Mouse (Mus musculus): ENCODE measurements at regions not wholly inside any gene's neighbourhood (a gene's known extent, or its start where the extent isn't known, plus 50 kb on each side); places are given as distances from the start of the nearest gene placed in this dataset.

- peak overlapping the region; percentile 61; the same call in 1 of the 2 replicates for H3K27ac ChIP-seq (replicated peaks)
- 49% methylated on average over 15 of the region's 15 CpGs for WGBS
- peaks cover 24% of the 10 kb centered on the region for H3K4me1 ChIP-seq
- peaks cover 6% of the 10 kb centered on the region for H3K27me3 ChIP-seq (replicated peaks; ENCODE audit: low read depth, poor library complexity, severe bottlenecking)
- peak; percentile 41 for DNase-seq (ENCODE audit: low spot score)
- H3K9me3 ChIP-seq: no peaks in the 10 kb centered on the region
- H3K36me3 ChIP-seq (replicated peaks): no peaks in the 10 kb centered on the region
- H3K4me3 ChIP-seq: no peak overlapping the region
Measured at GRCm38 (mm10) chr4:131014301-131015081, 70.3 kb downstream of the Matn1 start.

- Histone ChIP-seq H3K27me3 (replicated peaks; ENCODE audit: low read depth, poor library complexity, severe bottlenecking) (peaks cover 6% of the 10 kb centered on the region; the same call in 1 of the 2 replicates), H3K4me1 (peaks cover 18% of the 10 kb centered on the region), H3K27ac (replicated peaks) (peak overlapping the region; percentile 61; the same call in 1 of the 2 replicates), H3K4me3 (no peak overlapping the region), H3K36me3 (replicated peaks) (no peaks in the 10 kb centered on the region), H3K9me3 (no peaks in the 10 kb centered on the region)
- peak; percentile 22 for DNase-seq (ENCODE audit: low spot score)
- WGBS: 24% methylated on average over 2 of the region's 2 CpGs
Measured at GRCm38 (mm10) chr4:131015156-131015555, 71.0 kb downstream of the Matn1 start.

DNA sequence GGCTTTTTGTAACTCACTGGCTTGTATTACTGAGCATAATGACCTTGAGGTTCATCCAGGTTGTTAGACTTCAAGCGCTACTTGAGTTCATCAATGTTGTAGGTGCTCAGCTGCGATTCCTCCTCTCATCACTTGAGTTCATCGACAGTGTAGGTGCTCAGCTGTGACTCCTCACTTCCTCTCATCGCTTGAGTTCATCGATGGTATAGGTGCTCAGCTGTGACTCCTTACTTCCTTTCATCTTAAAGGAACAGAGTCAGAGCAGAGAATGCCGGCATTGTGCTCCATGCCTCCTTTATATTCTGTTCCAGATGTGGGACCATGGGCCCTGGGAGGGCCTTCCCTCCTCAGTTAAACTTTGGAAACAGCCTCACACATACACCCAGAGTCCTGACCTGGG lies 79.4 kb downstream of the Matn1 start:
- no peak overlapping the region for H3K4me3 ChIP-seq
- H3K27me3 ChIP-seq (replicated peaks; ENCODE audit: low read depth, poor library complexity, severe bottlenecking): no peaks in the 10 kb centered on the region
- 48% methylated on average over 6 of the region's 6 CpGs for WGBS
- no peaks in the 10 kb centered on the region for H3K4me1 ChIP-seq
- no peaks in the 10 kb centered on the region for H3K36me3 ChIP-seq (replicated peaks)
- H3K9me3 ChIP-seq: no peaks in the 10 kb centered on the region
- peak; percentile 38 for DNase-seq (ENCODE audit: low spot score)
- no peak overlapping the region for H3K27ac ChIP-seq (replicated peaks)

GRCm38 (mm10) chr4:131036292-131036691 lies 92.1 kb downstream of the Matn1 start:
- Histone ChIP-seq H3K27me3 (replicated peaks; ENCODE audit: low read depth, poor library complexity, severe bottlenecking) (no peaks in the 10 kb centered on the region; the same call in 1 of the 2 replicates), H3K4me3 (no peak overlapping the region), H3K36me3 (replicated peaks) (no peaks in the 10 kb centered on the region), H3K9me3 (no peaks in the 10 kb centered on the region), H3K4me1 (peaks cover 17% of the 10 kb centered on the region), H3K27ac (replicated peaks) (no peak overlapping the region)
- WGBS: 87% methylated on average over 11 of the region's 11 CpGs
- no peak for DNase-seq (ENCODE audit: low spot score)

DNA sequence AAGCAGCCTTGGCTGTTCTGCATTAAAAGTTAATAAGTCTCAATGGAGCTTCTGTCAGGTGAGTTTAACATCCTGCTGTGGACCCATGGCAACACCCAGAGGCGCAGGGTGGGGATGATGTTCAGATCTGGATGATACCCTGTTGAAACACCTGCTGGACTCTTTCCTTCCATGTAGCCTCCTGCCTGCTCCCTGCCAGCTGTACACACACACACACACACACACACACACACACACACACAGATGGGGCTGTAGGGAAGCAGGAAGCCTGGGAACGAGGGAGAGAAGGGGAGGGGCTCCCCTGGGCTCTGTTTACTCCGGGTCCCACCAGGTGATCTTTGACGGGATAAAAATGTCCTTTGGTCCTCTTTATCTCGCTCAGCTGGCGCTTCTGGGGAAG lies 93.0 kb downstream of the Matn1 start:
- Histone ChIP-seq H3K4me1 (peaks cover 16% of the 10 kb centered on the region), H3K27ac (replicated peaks) (no peak overlapping the region), H3K27me3 (replicated peaks; ENCODE audit: low read depth, poor library complexity, severe bottlenecking) (no peaks in the 10 kb centered on the region), H3K9me3 (no peaks in the 10 kb centered on the region), H3K4me3 (no peak overlapping the region), H3K36me3 (replicated peaks) (no peaks in the 10 kb centered on the region)
- WGBS: 17% methylated on average over 6 of the region's 6 CpGs
- DNase-seq (ENCODE audit: low spot score): no peak

DNA sequence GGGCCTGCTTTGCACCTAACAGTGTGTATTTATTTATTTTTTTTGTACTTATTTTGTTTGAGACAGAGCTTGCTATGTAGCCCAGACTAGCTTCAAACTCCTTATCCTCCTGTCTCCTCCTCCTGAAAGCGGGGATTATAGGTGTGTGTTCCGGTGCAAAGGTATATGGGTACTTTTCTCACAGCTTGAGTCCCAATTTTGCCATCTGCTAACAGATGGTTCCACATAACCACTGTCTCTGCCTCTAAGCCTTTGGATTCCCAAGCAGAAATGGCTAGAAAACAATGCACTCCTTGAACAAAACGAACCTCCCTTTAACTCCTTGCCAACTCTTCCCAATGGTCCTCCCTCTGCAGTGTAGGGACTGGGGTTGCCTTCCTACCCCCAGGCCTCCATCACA lies 95.5 kb downstream of the Matn1 start:
- Histone ChIP-seq H3K36me3 (replicated peaks) (no peaks in the 10 kb centered on the region), H3K4me1 (peaks cover 11% of the 10 kb centered on the region), H3K4me3 (no peak overlapping the region), H3K27ac (replicated peaks) (no peak overlapping the region), H3K27me3 (replicated peaks; ENCODE audit: low read depth, poor library complexity, severe bottlenecking) (no peaks in the 10 kb centered on the region), H3K9me3 (no peaks in the 10 kb centered on the region)
- 73% methylated on average over 3 of the region's 3 CpGs for WGBS
- DNase-seq (ENCODE audit: low spot score): no peak

DNA sequence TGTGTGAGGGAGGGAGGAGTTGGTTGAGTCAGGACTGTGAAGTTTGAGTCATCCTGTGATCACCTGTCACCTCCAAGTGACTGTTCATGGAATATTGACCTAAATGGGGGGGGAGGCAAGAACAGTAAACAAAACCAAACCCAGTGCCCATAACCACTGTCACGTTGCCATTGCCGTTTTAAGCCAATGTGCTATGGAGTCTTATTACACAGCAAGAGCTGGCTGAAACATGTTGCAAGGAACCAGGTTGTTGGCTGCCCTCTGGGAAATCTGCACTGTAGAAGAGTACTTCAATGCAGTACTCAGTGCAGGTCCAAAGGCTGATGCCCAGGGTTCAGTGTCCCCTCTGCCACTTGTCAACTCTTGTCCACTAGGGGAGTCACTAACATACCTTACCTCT lies 97.0 kb downstream of the Matn1 start:
- Histone ChIP-seq H3K36me3 (replicated peaks) (no peaks in the 10 kb centered on the region), H3K27me3 (replicated peaks; ENCODE audit: low read depth, poor library complexity, severe bottlenecking) (no peaks in the 10 kb centered on the region), H3K4me1 (peaks cover 11% of the 10 kb centered on the region), H3K4me3 (no peak overlapping the region), H3K9me3 (no peaks in the 10 kb centered on the region), H3K27ac (replicated peaks) (no peak overlapping the region)
- no peak for DNase-seq (ENCODE audit: low spot score)
- 87% methylated on average over 2 of the region's 2 CpGs for WGBS

GRCm38 (mm10) chr4:131046101-131046500 lies 101.9 kb downstream of the Matn1 start:
- Histone ChIP-seq H3K27ac (replicated peaks) (no peak overlapping the region), H3K9me3 (no peaks in the 10 kb centered on the region), H3K36me3 (replicated peaks) (no peaks in the 10 kb centered on the region), H3K27me3 (replicated peaks; ENCODE audit: low read depth, poor library complexity, severe bottlenecking) (no peaks in the 10 kb centered on the region), H3K4me1 (no peaks in the 10 kb centered on the region; the same call in 1 of the 2 replicates), H3K4me3 (no peak overlapping the region)
- WGBS: 54% methylated on average over 8 of the region's 8 CpGs
- DNase-seq (ENCODE audit: low spot score): no peak

- WGBS: 71% methylated on average over 12 of the region's 12 CpGs
- no peaks in the 10 kb centered on the region for H3K27me3 ChIP-seq (replicated peaks; ENCODE audit: low read depth, poor library complexity, severe bottlenecking)
- H3K27ac ChIP-seq (replicated peaks): no peak overlapping the region
- H3K36me3 ChIP-seq (replicated peaks): no peaks in the 10 kb centered on the region
- H3K4me1 ChIP-seq: no peaks in the 10 kb centered on the region; the same call in 1 of the 2 replicates
- no peak for DNase-seq (ENCODE audit: low spot score)
- no peaks in the 10 kb centered on the region for H3K9me3 ChIP-seq
- H3K4me3 ChIP-seq: no peak overlapping the region
Measured at GRCm38 (mm10) chr4:131046969-131047650, 102.9 kb downstream of the Matn1 start.

DNA sequence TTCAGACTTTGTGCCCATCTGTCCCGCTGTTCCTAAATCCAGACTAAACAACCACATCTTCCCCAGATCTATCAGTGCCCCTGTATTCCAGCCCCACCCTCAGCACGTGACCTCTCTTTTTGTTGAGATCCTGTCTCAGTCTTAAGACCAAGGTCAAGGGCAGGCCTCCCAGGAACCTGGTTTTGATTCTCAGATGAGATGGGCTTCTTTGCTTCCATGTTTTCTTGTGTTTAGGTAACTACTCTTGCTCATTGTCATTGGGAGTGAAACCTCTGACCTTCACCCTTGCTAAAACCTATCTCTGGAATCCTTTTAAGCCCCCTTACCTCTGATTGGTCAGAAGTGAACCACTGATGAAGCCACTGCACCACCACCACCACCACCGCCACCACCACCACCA lies 112.1 kb downstream of the Matn1 start:
- no peaks in the 10 kb centered on the region for H3K27me3 ChIP-seq (replicated peaks; ENCODE audit: low read depth, poor library complexity, severe bottlenecking)
- no peak overlapping the region for H3K4me3 ChIP-seq
- peaks cover 17% of the 10 kb centered on the region for H3K4me1 ChIP-seq
- H3K36me3 ChIP-seq (replicated peaks): no peaks in the 10 kb centered on the region
- H3K9me3 ChIP-seq: peaks cover 6% of the 10 kb centered on the region; the same call in 1 of the 2 replicates
- no peak for DNase-seq (ENCODE audit: low spot score)
- no peak overlapping the region for H3K27ac ChIP-seq (replicated peaks)
- 92% methylated on average over 3 of the region's 3 CpGs for WGBS

- Histone ChIP-seq H3K4me1 (peaks cover 17% of the 10 kb centered on the region), H3K36me3 (replicated peaks) (no peaks in the 10 kb centered on the region), H3K9me3 (no peaks in the 10 kb centered on the region), H3K4me3 (no peak overlapping the region), H3K27me3 (replicated peaks; ENCODE audit: low read depth, poor library complexity, severe bottlenecking) (peaks cover 13% of the 10 kb centered on the region; the same call in 1 of the 2 replicates), H3K27ac (replicated peaks) (no peak overlapping the region)
- no peak for DNase-seq (ENCODE audit: low spot score)
- whole genome bisulfite sequencing: 69% methylated on average over 7 of the region's 7 CpGs
Measured at GRCm38 (mm10) chr4:131059572-131059971, 115.4 kb downstream of the Matn1 start.

DNA sequence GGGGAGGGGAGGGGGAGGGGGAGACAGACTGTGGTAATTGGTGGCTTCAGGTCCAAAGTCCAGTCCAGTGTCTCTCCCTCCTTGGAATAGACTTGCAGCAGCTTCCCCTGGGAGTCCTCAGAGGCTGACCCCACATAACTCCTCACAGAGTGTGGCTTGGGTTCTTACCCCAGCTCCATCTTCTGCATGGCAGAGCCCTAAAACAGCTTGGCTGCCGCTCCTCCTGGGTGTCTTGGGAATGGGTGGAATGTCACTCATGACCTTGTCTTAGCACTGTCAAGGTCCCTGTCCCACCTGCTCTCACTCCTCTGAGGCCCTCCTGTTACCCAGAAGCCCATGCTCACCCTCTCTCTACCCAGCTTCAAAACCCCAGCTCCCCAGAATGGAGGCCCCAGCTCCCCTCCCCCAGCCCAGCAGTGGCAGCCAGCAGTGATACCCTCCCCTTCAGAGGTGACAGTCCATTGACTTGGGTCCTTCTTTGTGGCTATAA lies 116.1 kb downstream of the Matn1 start:
- DNase-seq (ENCODE audit: low spot score): no peak
- peaks cover 20% of the 10 kb centered on the region for H3K4me1 ChIP-seq
- no peak overlapping the region for H3K4me3 ChIP-seq

GRCm38 (mm10) chr4:131060706-131061105 lies 116.5 kb downstream of the Matn1 start:
- peak; percentile 30 for DNase-seq (ENCODE audit: low spot score)
- Histone ChIP-seq H3K4me3 (no peak overlapping the region), H3K27me3 (replicated peaks; ENCODE audit: low read depth, poor library complexity, severe bottlenecking) (peaks cover 16% of the 10 kb centered on the region; the same call in 1 of the 2 replicates), H3K4me1 (peaks cover 22% of the 10 kb centered on the region), H3K36me3 (replicated peaks) (no peaks in the 10 kb centered on the region), H3K27ac (replicated peaks) (no peak overlapping the region), H3K9me3 (no peaks in the 10 kb centered on the region)
- WGBS: 21% methylated on average over 2 of the region's 2 CpGs

More for the DNA sequence above, 116.1 kb downstream of the Matn1 start:
- no peaks in the 10 kb centered on the region for H3K36me3 ChIP-seq (replicated peaks)
- no peaks in the 10 kb centered on the region for H3K9me3 ChIP-seq
- H3K27ac ChIP-seq (replicated peaks): no peak overlapping the region
- 59% methylated on average over 1 of the region's 1 CpGs for WGBS
- H3K27me3 ChIP-seq (replicated peaks; ENCODE audit: low read depth, poor library complexity, severe bottlenecking): peaks cover 16% of the 10 kb centered on the region; the same call in 1 of the 2 replicates
